Mouse (Mus musculus): ENCODE results near the gene Tcirg1. TPM values are rescaled to one million over a fixed set of nuclear protein-coding genes. Genes with fewer than 3 reads are reported as not detected.

The Tcirg1 gene
- polyA plus RNA-seq, 1 experiment from 2014 or later: 410 TPM

- Histone ChIP-seq H3K36me3 (ENCODE audit: inconsistent target) (peaks cover 73% of the 10 kb centered on the region), H3K27ac (no peak overlapping the region), H3K4me3 (ENCODE audit: inconsistent target) (no peak overlapping the region), H3K79me2 (ENCODE audit: inconsistent target) (peaks cover 49% of the 10 kb centered on the region)
- WGBS (ENCODE audit: missing documents): 97% methylated on average over 5 of the region's 5 CpGs
These were observed 9.4 kb downstream of the Tcirg1 start for GRCm38 (mm10) chr19:3897557-3897956.

- Histone ChIP-seq H3K36me3 (ENCODE audit: inconsistent target) (peaks cover 61% of the 10 kb centered on the region), H3K27ac (no peak overlapping the region), H3K79me2 (ENCODE audit: inconsistent target) (peaks cover 35% of the 10 kb centered on the region), H3K4me3 (ENCODE audit: inconsistent target) (no peak overlapping the region)
- 90% methylated on average over 9 of the region's 10 CpGs for whole genome bisulfite sequencing (ENCODE audit: missing documents)
These were observed 10.7 kb downstream of the Tcirg1 start for GRCm38 (mm10) chr19:3896208-3896607.

DNA sequence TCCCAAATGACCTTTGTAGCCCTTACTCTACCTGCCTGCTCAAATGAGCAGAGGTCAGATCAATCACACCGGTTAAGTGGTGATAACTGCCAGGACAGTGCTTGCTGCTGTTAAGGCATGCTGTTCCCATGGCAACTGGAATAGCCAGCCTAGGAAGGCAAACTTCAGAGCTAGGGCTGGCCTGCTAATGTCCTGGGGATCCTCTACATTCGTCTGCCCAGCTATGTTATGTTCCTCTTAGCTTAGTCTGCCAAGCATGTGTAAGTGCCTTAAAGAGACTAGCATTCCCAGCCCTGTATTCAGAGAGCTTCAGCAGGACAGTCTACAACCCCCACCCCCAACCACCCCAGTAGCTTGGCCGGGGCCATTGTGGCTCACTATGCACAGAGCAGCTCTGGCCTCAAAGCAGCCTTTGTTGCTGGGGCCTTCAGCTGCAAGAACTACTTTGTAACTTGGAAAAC is 11.7 kb downstream of the Tcirg1 start:
- peaks cover 59% of the 10 kb centered on the region for H3K36me3 ChIP-seq (ENCODE audit: inconsistent target)
- WGBS (ENCODE audit: missing documents): 98% methylated on average over 3 of the region's 3 CpGs
- H3K27ac ChIP-seq: no peak overlapping the region

GRCm38 (mm10) chr19:3894294-3894693 is 12.6 kb downstream of the Tcirg1 start:
- H3K4me3 ChIP-seq (ENCODE audit: inconsistent target): no peak overlapping the region
- H3K27ac ChIP-seq: no peak overlapping the region
- peaks cover 57% of the 10 kb centered on the region for H3K36me3 ChIP-seq (ENCODE audit: inconsistent target)
- H3K79me2 ChIP-seq (ENCODE audit: inconsistent target): peaks cover 16% of the 10 kb centered on the region
- 85% methylated on average over 2 of the region's 2 CpGs for WGBS (ENCODE audit: missing documents)

More for the DNA sequence above, 11.7 kb downstream of the Tcirg1 start:
- H3K79me2 ChIP-seq (ENCODE audit: inconsistent target): peaks cover 25% of the 10 kb centered on the region
- no peak overlapping the region for H3K4me3 ChIP-seq (ENCODE audit: inconsistent target)

DNA sequence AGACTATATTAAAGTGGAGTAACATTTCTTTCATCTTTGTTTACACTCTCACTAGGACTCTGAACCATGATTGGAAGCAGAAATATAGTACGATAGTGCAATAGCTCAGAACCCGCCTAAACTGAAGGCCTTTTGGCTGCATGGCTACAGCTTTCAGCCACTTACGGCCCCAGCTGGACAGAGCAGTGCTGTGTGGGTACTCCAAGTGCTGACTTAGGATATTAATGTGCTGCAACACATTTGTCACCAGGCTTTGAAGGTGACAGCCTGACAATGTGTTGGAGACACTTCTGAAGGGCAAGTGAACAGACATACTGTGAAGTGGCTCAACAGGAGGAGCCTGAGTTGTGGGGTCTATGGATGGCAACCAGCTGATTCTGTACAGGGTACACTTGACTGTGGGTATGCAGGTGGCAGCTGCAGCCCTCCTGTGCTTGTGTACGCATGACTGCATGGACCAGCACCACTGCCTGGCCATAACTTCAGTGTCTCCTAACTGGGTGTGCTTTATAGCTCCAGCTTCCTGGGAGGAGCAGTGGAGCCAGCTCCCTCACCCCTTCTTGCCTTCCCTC is 13.3 kb downstream of the Tcirg1 start:
- Histone ChIP-seq H3K36me3 (ENCODE audit: inconsistent target) (peaks cover 57% of the 10 kb centered on the region), H3K27ac (no peak overlapping the region), H3K79me2 (ENCODE audit: inconsistent target) (peaks cover 9% of the 10 kb centered on the region), H3K4me3 (ENCODE audit: inconsistent target) (no peak overlapping the region)
- 97% methylated on average over 4 of the region's 4 CpGs for WGBS (ENCODE audit: missing documents)

GRCm38 (mm10) chr19:3890181-3890580 is 16.8 kb downstream of the Tcirg1 start:
- H3K27ac ChIP-seq: no peak overlapping the region
- 64% methylated on average over 8 of the region's 8 CpGs for WGBS (ENCODE audit: missing documents)
- H3K4me3 ChIP-seq (ENCODE audit: inconsistent target): no peak overlapping the region
- no peaks in the 10 kb centered on the region for H3K79me2 ChIP-seq (ENCODE audit: inconsistent target)
- peaks cover 50% of the 10 kb centered on the region for H3K36me3 ChIP-seq (ENCODE audit: inconsistent target)

- Histone ChIP-seq H3K36me3 (ENCODE audit: inconsistent target) (peaks cover 41% of the 10 kb centered on the region; the same call in 1 of the 2 replicates), H3K27ac (no peak overlapping the region), H3K79me2 (ENCODE audit: inconsistent target) (no peaks in the 10 kb centered on the region), H3K4me3 (ENCODE audit: inconsistent target) (no peak overlapping the region)
- WGBS (ENCODE audit: missing documents): 86% methylated on average over 5 of the region's 5 CpGs
These were observed 17.8 kb downstream of the Tcirg1 start for GRCm38 (mm10) chr19:3889096-3889495.

DNA sequence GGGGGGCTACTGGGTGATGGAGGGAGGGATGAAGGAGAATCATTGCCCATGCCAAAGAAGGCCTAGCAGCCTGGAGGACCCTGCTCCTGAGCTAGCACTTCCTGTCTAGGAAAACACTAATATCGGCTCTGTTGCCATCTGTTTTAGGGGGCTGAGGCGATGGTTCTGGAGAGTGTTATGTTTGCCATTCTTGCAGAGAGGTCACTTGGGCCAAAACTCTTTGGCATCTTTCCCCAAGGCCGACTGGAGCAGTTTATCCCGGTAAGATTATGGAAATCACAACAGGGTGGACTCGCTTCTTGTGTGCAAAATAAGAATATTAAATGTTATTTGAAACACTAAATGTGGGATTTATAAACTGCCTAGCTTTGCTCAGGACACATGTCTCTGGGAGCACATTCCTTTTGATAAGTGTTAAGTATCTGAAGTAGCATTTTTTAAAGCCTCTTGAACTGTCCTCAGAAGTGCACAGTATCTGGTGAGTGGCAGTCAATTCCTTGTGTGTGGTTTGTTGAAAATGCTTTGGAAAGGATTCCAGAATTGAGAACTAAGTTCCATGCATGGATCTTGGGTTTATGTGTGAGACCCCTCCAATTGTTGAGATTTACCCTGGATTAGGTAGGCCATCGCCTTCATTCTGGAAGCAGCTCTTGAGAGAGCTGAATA is 22.5 kb downstream of the Tcirg1 start:
- Histone ChIP-seq H3K36me3 (ENCODE audit: inconsistent target) (peaks cover 37% of the 10 kb centered on the region; the same call in 1 of the 2 replicates), H3K79me2 (ENCODE audit: inconsistent target) (peaks cover 5% of the 10 kb centered on the region; the same call in 1 of the 2 replicates), H3K4me3 (ENCODE audit: inconsistent target) (no peak overlapping the region), H3K27ac (no peak overlapping the region)
- WGBS (ENCODE audit: missing documents): 99% methylated on average over 6 of the region's 6 CpGs

DNA sequence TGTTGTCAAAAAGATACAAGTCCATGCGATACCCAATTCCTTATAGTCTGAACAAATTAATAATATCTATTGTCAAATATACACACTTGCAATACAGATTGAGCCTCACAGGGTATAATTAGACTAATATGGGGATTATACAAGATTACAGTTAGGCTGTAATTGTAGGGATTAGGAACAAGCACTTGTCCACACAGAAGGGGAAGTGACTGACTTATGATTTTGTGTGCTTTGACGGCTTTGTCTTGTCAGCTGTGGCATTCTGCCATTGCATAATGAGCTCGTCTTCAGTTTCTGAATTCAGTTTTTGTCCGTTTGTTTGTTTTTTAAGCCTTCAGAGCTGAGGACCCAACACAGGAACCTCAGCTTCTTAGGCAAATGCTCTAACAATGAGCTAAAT is 24.7 kb downstream of the Tcirg1 start:
- Histone ChIP-seq H3K27ac (peak overlapping the region; percentile 58), H3K4me3 (ENCODE audit: inconsistent target) (no peak overlapping the region), H3K79me2 (ENCODE audit: inconsistent target) (peaks cover 5% of the 10 kb centered on the region; the same call in 1 of the 2 replicates), H3K36me3 (ENCODE audit: inconsistent target) (0 out of 2 replicates have a peak, but pooled peaks cover 20% of the 10 kb centered on the region)
- WGBS (ENCODE audit: missing documents): 12% methylated on average over 4 of the region's 4 CpGs

- 43% methylated on average over 6 of the region's 6 CpGs for WGBS (ENCODE audit: missing documents)
These were observed 26.7 kb downstream of the Tcirg1 start for GRCm38 (mm10) chr19:3880054-3880848.

DNA sequence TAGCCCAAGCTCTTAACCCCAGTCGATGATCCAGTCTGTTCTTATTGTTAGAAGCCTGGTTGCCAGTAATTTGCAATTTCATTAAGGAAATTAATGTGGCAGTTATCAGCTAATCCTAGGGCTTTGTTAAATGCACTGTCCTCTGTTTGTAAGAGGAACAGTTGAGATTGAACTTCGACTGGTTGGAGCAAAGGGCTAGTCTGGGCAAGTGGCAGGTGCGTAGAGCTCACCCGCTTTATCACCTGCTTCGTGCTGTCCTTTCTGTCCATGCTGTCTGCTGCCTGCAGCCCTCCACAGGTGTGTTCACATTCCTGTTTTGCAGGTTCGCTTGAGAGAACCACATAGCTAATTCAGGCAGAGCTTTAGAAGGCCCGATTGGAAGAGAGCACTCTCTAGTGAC is 31.9 kb downstream of the Tcirg1 start:
- H3K4me3 ChIP-seq (ENCODE audit: inconsistent target): no peak overlapping the region
- H3K27ac ChIP-seq: no peak overlapping the region
- WGBS (ENCODE audit: missing documents): 95% methylated on average over 7 of the region's 7 CpGs
- H3K79me2 ChIP-seq (ENCODE audit: inconsistent target): peaks cover 5% of the 10 kb centered on the region; the same call in 1 of the 2 replicates
- H3K36me3 ChIP-seq (ENCODE audit: inconsistent target): no peaks in the 10 kb centered on the region; the same call in 1 of the 2 replicates

More at GRCm38 (mm10) chr19:3880054-3880848, 26.7 kb downstream of the Tcirg1 start:
- H3K36me3 ChIP-seq (ENCODE audit: inconsistent target): peaks cover 2% of the 10 kb centered on the region; the same call in 1 of the 2 replicates
- H3K4me3 ChIP-seq (ENCODE audit: inconsistent target): no peak overlapping the region
- H3K79me2 ChIP-seq (ENCODE audit: inconsistent target): peaks cover 5% of the 10 kb centered on the region; the same call in 1 of the 2 replicates
- H3K27ac ChIP-seq: 0 out of 2 replicates have a peak overlapping the region, but pooled peaks have one; percentile 24

DNA sequence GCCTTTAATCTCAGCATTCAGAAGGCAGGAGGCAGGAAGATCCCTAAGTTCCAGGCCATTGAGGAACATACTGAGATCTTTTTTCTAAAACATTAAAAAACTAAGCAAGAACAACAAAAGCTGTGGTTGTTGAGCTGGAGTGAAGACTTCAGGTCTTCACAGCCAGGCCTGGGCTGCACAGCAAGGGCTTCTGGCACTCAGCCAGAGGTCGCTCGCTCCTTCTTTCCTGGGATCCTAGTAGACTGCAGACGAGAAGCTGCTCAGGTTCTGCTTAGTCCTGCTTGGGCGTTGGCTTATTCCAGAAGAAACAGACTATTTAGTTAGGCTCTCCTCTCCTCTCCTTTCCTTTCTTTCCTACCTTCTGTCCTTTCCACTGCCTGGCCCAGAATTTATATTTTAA is 34.6 kb downstream of the Tcirg1 start:
- WGBS (ENCODE audit: missing documents): 97% methylated on average over 4 of the region's 4 CpGs
- H3K4me3 ChIP-seq (ENCODE audit: inconsistent target): no peak overlapping the region
- H3K36me3 ChIP-seq (ENCODE audit: inconsistent target): no peaks in the 10 kb centered on the region; the same call in 1 of the 2 replicates
- peaks cover 10% of the 10 kb centered on the region; the same call in 1 of the 2 replicates for H3K79me2 ChIP-seq (ENCODE audit: inconsistent target)
- no peak overlapping the region for H3K27ac ChIP-seq

GRCm38 (mm10) chr19:3871468-3871867 is 35.5 kb downstream of the Tcirg1 start:
- H3K36me3 ChIP-seq (ENCODE audit: inconsistent target): no peaks in the 10 kb centered on the region; the same call in 1 of the 2 replicates
- H3K79me2 ChIP-seq (ENCODE audit: inconsistent target): peaks cover 10% of the 10 kb centered on the region; the same call in 1 of the 2 replicates
- no peak overlapping the region for H3K27ac ChIP-seq

GRCm38 (mm10) chr19:3868290-3868689 is 38.6 kb downstream of the Tcirg1 start:
- H3K79me2 ChIP-seq (ENCODE audit: inconsistent target): peaks cover 31% of the 10 kb centered on the region
- peaks cover 7% of the 10 kb centered on the region; the same call in 1 of the 2 replicates for H3K36me3 ChIP-seq (ENCODE audit: inconsistent target)
- WGBS (ENCODE audit: missing documents): 88% methylated on average over 1 of the region's 1 CpGs
- H3K4me3 ChIP-seq (ENCODE audit: inconsistent target): no peak overlapping the region
- H3K27ac ChIP-seq: no peak overlapping the region

More at GRCm38 (mm10) chr19:3871468-3871867, 35.5 kb downstream of the Tcirg1 start:
- H3K4me3 ChIP-seq (ENCODE audit: inconsistent target): no peak overlapping the region

All from macrophage (primary cell).